Mouse (Mus musculus) neural tube, embryonic 14.5 days (tissue): ENCODE measurements at regions not wholly inside any gene's neighbourhood (a gene's known extent, or its start where the extent isn't known, plus 50 kb on each side); places are given as distances from the start of the nearest gene placed in this dataset.

Source experiments
- ATAC-seq: fragments of 200-750 bp; cut with Nextera tagmentation; 2 replicates; pipeline ENCODE4 v1.8.0; 2017; ENCODE audit warnings: low read depth, mild to moderate bottlenecking, moderate TSS enrichment, moderate library complexity
- H3K27ac ChIP-seq: fragments of 300-500 bp; sonication (generic); 2 replicates; pipeline ENCODE4 v1.5.1; 2014; ENCODE audit warnings: low read depth, mild to moderate bottlenecking, control low read depth, low read length, moderate library complexity, mixed read lengths
- H3K27me3 ChIP-seq: fragments of 300-500 bp; sonication (generic); 2 replicates; pipeline ENCODE4 v1.6.1; 2014; ENCODE audit warnings: low read length; ENCODE audit not compliant: control insufficient read depth, insufficient read depth
- H3K36me3 ChIP-seq: fragments of 300-500 bp; sonication (generic); 2 replicates; pipeline ENCODE4 v1.6.1; 2014; ENCODE audit warnings: low read length, mixed read lengths; ENCODE audit not compliant: control insufficient read depth, insufficient read depth
- H3K4me1 ChIP-seq: fragments of 300-500 bp; sonication (generic); 2 replicates; pipeline ENCODE4 v1.6.1; 2014; ENCODE audit warnings: low read length; ENCODE audit not compliant: control insufficient read depth, insufficient read depth
- H3K4me2 ChIP-seq: fragments of 300-500 bp; sonication (generic); 2 replicates; pipeline ENCODE4 v1.6.1; 2014; ENCODE audit warnings: mild to moderate bottlenecking, low read depth, low read length, control low read depth
- H3K4me3 ChIP-seq: fragments of 300-500 bp; sonication (generic); 2 replicates; pipeline ENCODE4 v1.5.1; 2014; ENCODE audit warnings: low read depth, low read length, control low read depth, mixed read lengths
- H3K9ac ChIP-seq: fragments of 300-500 bp; sonication (generic); replicated peaks from 2 replicates; pipeline ENCODE4 v1.6.1; 2014; ENCODE audit warnings: low read depth, mild to moderate bottlenecking, control low read depth, low read length, mixed read lengths
- H3K9me3 ChIP-seq: fragments of 300-500 bp; sonication (generic); 2 replicates; pipeline ENCODE4 v1.6.1; 2016; ENCODE audit warnings: low read length; ENCODE audit not compliant: control insufficient read depth
- WGBS: fragments of 180-500 bp; shearing (Covaris S2); extraction: QIAGEN DNeasy Blood & Tissue Kit; methylation state at CpG from one replicate; pipeline ENCODE4 v1.1.7; 2014; 5-methylcytosine and 5-hydroxymethylcytosine counted together

DNA sequence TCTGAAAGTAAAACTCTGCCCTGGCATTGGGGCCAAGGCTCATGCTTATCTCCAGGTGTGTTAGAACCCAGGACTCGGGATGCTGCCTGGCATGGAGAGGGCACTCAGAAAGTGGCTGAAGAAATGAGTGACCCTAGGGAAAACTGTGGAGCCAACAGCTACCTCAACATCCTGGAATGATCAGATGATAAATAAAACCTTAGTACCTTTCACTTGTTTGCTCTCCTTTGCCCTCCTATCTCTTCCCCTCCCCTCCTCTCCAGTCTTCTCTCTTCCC, 240.9 kb upstream of the Xylt1 start:
- no peak for ATAC-seq
- Histone ChIP-seq H3K9ac (no peak overlapping the region), H3K27me3 (no peaks in the 10 kb centered on the region), H3K4me2 (no peak overlapping the region), H3K4me3 (no peak overlapping the region), H3K36me3 (no peaks in the 10 kb centered on the region), H3K4me1 (0 out of 2 replicates have a peak, but pooled peaks cover 8% of the 10 kb centered on the region), H3K9me3 (no peaks in the 10 kb centered on the region), H3K27ac (no peak overlapping the region)
- WGBS, result 50% methylated on average over 1 of the region's 1 CpGs

DNA sequence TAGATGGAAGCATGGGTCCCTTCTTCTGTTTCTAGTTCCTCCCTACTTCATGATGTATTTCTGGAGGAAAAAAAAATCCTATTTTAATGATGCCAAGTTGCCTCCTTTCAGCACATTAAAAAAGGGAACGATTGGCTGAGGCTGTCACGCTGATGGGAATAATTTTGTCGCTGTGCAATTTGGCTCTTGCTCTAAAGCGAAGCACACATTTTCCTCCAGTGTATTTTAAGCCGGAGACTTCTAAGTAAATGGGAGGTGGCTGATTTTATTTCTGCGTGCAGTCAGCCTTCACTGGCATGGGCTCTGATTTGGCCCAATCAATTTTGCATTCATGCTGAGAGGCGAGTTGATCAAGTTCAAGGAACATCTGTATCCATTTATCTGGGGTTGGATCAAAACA, 234.0 kb upstream of the Xylt1 start:
- no peak overlapping the region for H3K4me2 ChIP-seq
- no peaks in the 10 kb centered on the region for H3K4me1 ChIP-seq
- H3K4me3 ChIP-seq, result no peak overlapping the region
- ATAC-seq, result no peak
- H3K9ac ChIP-seq, result no peak overlapping the region
- H3K27me3 ChIP-seq, result no peaks in the 10 kb centered on the region
- H3K27ac ChIP-seq, result no peak overlapping the region
- no peaks in the 10 kb centered on the region for H3K36me3 ChIP-seq
- H3K9me3 ChIP-seq, result no peaks in the 10 kb centered on the region
- WGBS, result 70% methylated on average over 7 of the region's 7 CpGs

DNA sequence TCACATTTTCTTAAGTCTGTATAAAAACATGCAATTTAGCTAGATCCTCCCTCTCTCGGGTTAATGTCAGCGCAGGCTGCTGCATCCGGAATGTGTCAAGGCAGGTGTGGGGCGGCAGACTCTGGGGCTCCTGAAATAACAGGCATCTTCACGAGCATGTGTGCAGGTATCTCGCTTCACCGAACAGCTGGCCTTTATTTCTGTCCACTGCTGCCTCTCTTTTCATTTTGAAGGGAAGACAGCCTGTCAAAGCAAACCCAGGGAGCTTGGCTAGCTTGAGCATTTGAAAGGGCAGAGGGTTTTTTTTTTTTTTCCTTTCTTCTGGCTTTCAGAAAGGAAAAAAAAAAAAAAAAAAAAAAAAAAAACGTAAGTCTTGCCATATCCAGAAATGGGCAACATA, 230.4 kb upstream of the Xylt1 start:
- H3K4me2 ChIP-seq, result no peak overlapping the region
- H3K9ac ChIP-seq, result no peak overlapping the region
- H3K4me1 ChIP-seq, result no peaks in the 10 kb centered on the region
- H3K4me3 ChIP-seq, result no peak overlapping the region
- H3K27ac ChIP-seq, result no peak overlapping the region
- WGBS, result 80% methylated on average over 8 of the region's 8 CpGs
- no peaks in the 10 kb centered on the region for H3K36me3 ChIP-seq
- H3K9me3 ChIP-seq, result no peaks in the 10 kb centered on the region
- no peaks in the 10 kb centered on the region for H3K27me3 ChIP-seq
- no peak for ATAC-seq

DNA sequence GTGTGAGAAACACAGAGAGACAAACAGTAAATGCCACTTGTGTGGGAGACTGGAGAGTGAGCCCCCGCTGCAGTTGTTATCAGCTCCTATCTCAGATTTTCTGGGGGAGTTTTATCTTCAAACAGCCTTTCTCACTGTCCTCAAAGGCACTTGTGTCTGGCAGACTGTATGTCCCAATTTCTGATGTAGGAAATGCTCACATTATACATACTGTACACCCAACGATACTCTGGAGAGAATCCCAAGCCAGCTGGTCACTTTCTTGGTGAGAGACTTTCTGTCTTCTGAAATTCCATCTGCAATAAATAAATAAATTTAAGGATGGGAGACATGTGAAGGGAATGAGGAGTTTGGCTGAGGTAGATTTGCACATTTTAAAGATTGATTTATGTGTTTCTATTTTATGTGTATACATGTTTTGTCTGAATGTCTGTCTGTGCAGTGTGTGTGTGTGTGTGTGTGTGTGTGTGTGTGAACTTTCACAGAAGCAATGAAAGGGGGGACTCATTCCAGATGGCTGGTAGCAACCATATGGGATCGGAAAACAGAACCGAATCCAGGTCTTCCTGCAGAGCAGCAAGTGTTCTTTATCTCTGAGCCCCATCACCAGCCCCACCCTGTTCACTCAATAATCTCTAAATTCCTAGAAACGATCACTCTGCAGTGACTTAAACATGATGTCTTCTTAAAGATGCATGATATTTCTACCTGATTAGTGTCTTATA, 226.8 kb upstream of the Xylt1 start:
- Histone ChIP-seq H3K9ac (no peak overlapping the region), H3K9me3 (no peaks in the 10 kb centered on the region), H3K36me3 (no peaks in the 10 kb centered on the region), H3K27ac (no peak overlapping the region), H3K4me3 (no peak overlapping the region), H3K4me1 (no peaks in the 10 kb centered on the region), H3K27me3 (no peaks in the 10 kb centered on the region), H3K4me2 (no peak overlapping the region)
- WGBS, result 86% methylated on average over 5 of the region's 5 CpGs
- ATAC-seq, result no peak

DNA sequence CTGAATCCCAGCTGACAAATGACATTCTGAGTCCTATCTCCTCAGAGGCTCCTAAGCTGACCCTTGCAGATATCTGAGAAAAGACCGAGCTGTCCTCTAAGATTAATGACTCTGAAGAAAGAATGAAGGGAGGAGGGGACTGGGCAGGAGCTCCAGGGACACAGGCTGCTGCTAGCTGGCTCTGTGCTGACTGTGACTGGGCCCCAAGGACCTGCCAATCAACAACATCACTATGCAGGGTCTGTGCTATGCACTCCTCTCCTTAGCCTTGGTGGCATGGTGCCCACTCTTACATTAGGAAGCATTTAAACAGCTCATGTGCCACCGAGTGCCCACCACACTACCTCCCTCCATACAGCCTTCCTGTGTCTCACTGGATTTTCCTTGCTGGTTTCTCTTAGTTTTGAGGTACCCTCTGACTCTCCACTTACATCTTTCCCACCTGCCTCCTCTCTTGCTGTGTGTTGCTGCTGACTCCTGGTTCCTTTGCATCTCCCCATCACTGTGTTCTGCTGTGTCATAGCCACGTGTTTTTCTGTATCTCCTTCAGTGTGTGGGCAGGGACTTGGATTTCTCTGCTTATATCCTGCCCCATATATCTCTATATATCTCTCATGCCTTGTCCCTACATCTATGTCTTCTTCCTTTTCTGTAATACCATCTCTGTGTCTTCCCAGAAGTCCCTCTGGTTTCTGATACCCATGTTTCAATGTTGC, 219.4 kb upstream of the Xylt1 start:
- Histone ChIP-seq H3K36me3 (no peaks in the 10 kb centered on the region), H3K4me1 (no peaks in the 10 kb centered on the region), H3K27ac (no peak overlapping the region), H3K9me3 (no peaks in the 10 kb centered on the region), H3K4me2 (no peak overlapping the region), H3K27me3 (no peaks in the 10 kb centered on the region), H3K9ac (no peak overlapping the region), H3K4me3 (no peak overlapping the region)
- WGBS, result 42% methylated on average over 3 of the region's 3 CpGs
- ATAC-seq, result peak; percentile 31; the same call in 1 of the 2 replicates

DNA sequence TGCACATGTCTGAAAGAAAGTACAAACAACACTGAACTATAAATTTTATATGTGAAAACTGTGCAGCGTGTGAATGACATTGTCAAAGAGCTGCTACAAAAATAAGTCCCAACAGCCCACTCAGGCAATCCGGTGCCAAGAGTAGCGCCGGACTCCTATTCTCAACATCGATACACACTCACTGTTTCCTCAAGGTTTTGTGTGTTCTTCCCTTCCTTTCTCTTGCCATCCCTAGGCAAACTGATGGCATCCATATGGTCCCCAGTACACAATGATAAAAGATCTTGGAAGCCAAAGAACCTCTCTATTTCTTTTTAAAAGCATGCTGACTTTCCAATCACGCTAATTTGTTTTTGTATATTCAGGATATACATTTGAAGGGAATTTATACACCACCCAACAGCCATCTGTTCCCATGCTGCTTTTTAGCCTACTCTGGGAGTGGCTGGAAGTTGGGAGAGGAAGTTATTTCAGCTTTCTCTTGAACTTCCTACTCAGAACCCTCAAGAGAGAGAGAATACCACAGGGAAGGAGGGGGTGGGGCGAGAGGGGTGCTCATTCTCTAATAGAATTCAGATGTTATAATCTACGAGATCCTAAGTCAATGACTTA, 205.9 kb upstream of the Xylt1 start:
- Histone ChIP-seq H3K27ac (no peak overlapping the region), H3K27me3 (no peaks in the 10 kb centered on the region), H3K9me3 (no peaks in the 10 kb centered on the region), H3K36me3 (no peaks in the 10 kb centered on the region), H3K9ac (no peak overlapping the region), H3K4me2 (no peak overlapping the region), H3K4me1 (no peaks in the 10 kb centered on the region), H3K4me3 (no peak overlapping the region)
- WGBS, result 87% methylated on average over 8 of the region's 8 CpGs
- no peak for ATAC-seq

DNA sequence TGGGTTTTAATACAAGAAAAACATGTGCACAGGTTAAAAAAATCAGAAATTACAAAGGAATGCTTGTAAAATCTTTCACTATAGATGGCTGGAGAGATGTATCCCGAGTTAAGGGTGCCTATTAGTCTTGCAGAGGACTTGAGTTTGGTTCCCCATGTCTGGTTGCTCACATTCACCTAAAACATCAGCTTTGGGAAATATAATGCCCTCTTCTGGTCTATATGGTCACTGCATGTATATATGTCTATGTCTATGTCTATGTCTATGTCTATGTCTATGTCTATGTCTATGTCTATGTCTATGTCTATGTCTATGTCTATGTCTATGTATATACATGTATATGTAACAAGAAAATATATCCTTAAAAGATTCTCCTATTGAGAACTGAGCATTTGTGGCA, 196.8 kb upstream of the Xylt1 start:
- ATAC-seq, result no peak
- WGBS, result 67% methylated on average over 1 of the region's 1 CpGs
- H3K4me1 ChIP-seq, result no peaks in the 10 kb centered on the region

DNA sequence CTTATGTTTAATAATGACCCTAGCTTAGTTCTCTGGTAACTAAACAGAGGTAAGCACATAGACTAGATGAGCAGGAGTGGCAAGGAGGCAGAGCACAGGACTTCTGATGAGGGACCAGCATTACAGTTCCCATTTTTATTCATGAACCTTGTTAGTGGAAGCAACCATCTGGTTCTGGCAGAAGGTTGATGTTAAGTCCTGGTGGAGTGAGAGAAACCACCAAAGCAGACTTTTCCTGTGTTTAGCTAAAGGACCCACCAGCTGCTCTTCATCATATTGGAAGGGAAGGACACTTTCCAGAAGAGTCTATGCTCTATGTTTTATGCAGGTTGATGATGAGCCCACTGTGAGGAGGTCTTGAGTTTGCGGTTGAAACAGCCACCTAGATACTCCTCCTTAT, 194.9 kb upstream of the Xylt1 start:
- no peak overlapping the region for H3K9ac ChIP-seq
- H3K4me3 ChIP-seq, result no peak overlapping the region
- no peaks in the 10 kb centered on the region for H3K27me3 ChIP-seq
- no peaks in the 10 kb centered on the region for H3K4me1 ChIP-seq
- no peak overlapping the region for H3K27ac ChIP-seq
- ATAC-seq, result no peak
- H3K4me2 ChIP-seq, result no peak overlapping the region
- WGBS, result 91% methylated on average over 1 of the region's 1 CpGs
- H3K36me3 ChIP-seq, result no peaks in the 10 kb centered on the region
- no peaks in the 10 kb centered on the region for H3K9me3 ChIP-seq

More for the DNA sequence above, 196.8 kb upstream of the Xylt1 start:
- Histone ChIP-seq H3K4me2 (no peak overlapping the region), H3K9ac (no peak overlapping the region), H3K36me3 (no peaks in the 10 kb centered on the region), H3K9me3 (no peaks in the 10 kb centered on the region), H3K27me3 (no peaks in the 10 kb centered on the region), H3K27ac (no peak overlapping the region), H3K4me3 (no peak overlapping the region)

DNA sequence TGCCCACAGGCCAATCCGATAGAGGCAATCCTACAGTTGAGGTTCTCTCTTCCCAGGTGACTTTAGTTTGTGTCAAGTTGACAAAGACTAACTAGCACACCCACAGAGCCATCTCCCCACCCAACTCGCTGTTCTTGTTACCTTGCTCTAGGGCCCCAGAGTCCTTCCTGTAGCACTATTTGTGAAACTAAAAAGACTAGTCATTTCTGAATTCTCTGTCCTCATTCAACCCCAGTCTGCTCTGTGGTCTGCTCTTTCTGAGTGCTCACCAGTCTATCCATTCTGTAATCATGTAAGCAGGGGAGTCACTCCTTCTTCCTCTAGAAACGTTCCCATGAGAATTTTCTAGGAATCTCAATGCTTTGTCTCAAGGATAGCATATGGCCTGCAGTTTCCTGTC, 184.2 kb upstream of the Xylt1 start:
- H3K4me2 ChIP-seq, result no peak overlapping the region
- WGBS, result 82% methylated on average over 3 of the region's 3 CpGs
- no peak for ATAC-seq

More for the DNA sequence above, 184.2 kb upstream of the Xylt1 start:
- Histone ChIP-seq H3K27me3 (no peaks in the 10 kb centered on the region), H3K9ac (no peak overlapping the region), H3K27ac (no peak overlapping the region), H3K4me1 (no peaks in the 10 kb centered on the region), H3K4me3 (no peak overlapping the region), H3K36me3 (no peaks in the 10 kb centered on the region), H3K9me3 (no peaks in the 10 kb centered on the region)
